Mouse (Mus musculus) 416B (cell line): Measurements from ENCODE around the gene Por.

Experiments
- DNase-seq: peaks from one replicate; pipeline ENCODE4 v3.0.0; 2011; ENCODE audit warnings: low read depth

The Por gene

DNA sequence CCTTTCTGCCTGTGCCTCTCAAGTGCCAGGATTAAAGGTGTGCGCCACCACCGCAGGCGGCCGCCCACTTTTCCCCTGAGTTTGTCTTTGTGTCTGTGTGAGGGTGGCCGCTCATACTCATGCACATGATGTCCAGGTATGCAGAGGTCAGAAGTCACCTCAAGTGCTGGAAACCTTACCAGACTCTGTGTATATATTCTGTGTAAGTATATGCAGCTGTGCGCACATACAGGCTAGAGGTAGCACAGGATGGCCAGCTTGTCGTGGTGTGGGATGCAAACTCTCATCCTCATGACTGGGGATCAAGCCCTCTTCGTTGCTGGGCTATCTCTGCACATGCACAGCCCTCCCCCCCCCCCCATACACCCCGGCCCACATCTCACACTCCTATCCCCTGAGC is 58.0 kb downstream of the Por start:
- DNase-seq: no peak

DNA sequence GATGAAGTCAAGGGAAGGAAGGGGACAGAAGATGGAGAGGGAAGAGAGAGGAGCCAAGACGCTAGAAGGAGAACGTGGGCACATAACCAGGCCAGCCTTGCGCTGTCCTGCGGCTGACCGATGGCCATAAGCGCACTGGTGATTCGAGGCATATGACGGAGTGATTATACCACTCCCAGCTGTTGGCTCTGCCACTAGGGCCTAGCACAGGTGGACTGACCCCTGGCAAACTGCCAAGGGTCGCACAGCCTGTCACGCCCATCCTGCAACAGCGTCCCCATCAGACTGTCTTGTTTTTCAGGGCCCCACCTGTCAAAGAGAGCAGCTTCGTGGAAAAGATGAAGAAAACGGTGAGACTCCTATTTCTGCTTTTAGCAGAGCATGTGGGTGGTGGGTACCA is 58.5 kb downstream of the Por start:
- no peak for DNase-seq

DNA sequence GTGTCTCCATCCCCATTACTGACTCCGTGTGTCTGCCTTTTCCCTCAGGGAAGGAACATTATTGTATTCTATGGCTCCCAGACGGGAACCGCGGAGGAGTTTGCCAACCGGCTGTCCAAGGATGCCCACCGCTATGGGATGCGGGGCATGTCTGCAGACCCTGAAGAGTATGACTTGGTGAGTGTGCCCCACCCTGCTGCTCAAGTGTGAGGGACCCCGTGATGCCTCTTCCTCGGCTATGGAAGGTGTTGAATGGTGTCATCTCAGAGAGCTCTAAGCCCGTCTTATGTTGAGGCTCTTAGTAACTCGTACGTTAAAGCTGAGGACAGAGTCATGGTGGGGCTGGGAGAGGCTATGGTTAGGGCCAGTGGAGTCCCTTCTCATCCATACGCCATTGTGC is 59.5 kb downstream of the Por start:
- no peak for DNase-seq

DNA sequence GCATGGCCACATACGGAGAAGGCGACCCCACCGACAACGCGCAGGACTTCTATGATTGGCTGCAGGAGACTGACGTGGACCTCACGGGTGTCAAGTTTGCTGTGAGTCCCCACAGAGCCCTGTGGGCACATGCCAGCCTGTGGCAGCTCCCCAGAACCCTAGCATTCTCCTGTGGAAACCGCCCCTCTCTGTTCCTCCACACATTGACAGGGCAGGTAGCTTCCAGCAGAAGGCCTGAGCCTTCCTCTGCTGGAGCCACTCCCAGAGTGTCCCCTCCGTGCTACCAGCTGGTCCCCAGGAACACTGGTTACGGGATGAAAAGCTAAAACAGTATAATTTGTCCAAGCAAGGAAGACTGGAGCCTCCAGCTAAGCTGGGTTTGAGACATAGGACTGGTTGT is 60.4 kb downstream of the Por start:
- no peak for DNase-seq

- no peak for DNase-seq
Observed at GRCm38 (mm10) chr5:135730916-135731315, 61.1 kb downstream of the Por start.

GRCm38 (mm10) chr5:135731322-135731721 is 61.5 kb downstream of the Por start:
- DNase-seq: no peak

GRCm38 (mm10) chr5:135733071-135733470 is 63.2 kb downstream of the Por start:
- no peak for DNase-seq

- no peak for DNase-seq
Observed at GRCm38 (mm10) chr5:135734057-135734680, 64.3 kb downstream of the Por start.

DNA sequence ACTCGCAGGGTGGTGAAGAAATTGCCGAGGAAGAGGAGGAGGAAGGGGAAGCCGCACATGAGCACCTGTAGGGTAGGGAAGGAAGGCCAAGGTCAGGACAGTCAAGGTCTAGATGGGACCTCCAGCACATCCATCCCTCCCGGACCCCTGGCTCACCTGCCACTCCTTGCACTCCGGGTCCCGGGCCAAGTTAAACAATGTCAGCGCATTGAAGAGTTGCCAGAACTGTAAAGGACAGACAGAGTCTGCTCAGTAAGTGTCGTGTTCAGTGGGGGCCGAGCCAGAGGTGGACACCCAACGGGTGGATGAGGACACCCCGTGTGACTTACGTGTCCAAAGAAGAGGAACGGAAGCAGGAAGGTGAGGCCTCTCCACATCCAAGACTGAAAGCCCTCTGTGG is 65.9 kb downstream of the Por start:
- no peak for DNase-seq

DNA sequence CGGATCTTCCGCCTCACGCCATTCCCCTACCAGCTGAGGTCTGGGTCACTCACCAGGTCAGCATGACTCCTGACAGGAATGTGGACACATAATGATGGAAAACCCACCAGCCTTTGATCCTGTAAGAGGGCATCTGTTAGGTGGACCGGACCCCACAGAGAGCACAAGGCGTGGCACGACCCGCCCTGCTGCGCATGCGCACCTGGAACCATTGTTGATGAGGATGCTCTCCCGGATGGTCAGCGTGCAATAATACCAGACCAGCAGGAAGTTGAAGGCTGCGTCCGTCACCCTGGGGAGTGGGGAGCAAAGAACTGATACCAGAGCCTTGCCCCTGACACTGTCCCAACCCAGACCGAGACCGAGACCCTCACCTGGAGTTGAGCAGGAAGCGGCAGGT is 66.7 kb downstream of the Por start:
- DNase-seq: no peak

GRCm38 (mm10) chr5:135737154-135737553 is 67.3 kb downstream of the Por start:
- DNase-seq: no peak

DNA sequence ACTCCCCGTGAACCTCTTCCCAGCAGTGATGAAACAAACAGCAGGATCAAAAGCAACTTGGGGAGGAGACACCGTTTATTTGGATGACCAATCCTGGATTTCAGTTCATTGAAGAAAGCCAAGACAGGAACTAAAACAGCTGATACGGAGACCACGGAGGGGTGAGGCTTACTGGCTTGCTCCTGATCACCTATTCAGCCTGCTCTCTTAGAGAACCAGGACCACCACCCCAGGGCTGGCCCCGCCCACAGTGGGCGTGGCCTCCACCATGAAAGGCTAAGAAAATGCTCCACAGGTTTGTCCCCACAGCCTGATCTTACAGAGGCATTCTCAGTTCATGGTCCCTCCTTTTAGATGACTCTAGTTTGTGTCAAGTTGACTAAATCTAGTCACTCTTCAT is 68.4 kb downstream of the Por start:
- DNase-seq: no peak

GRCm38 (mm10) chr5:135742156-135742555 is 72.3 kb downstream of the Por start:
- DNase-seq: no peak

DNA sequence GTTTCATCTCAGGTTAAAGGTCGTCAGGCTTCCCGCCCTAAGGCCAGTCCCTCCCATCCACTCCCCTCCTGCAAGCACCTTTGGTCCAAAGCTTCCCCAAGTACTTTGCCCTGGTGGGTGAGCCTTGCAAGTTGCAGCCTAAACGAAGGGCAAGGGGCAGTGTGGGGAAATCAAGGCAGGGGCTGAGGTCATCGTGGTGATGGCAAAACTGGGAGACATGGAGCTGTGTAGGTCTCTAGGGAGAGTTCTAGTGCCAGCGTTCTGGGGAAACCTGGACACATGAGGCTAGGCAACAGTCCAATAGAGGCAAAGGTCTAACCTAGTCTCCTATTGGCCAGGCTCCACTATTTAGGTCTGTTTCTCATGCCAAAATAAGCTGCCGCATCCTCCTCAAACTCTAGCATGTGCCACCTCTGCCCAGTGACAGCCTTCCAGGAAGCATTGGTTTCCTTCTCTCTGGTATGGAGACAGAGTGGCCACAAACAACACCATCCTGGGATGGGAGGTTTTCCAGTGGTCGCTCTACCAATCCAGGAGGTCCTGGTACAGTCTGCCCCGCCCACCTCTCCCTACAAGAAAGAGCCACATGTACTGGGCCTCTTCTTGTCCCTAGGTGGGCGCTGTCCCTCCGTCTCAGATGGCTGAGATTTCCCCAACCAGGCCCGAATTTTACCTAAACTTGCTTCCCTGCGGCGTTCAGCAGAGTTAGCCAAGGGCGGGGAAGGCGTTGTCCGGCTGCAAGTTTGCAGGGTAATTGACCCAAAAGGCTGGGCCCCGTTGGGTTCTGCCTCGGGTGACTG is 73.3 kb downstream of the Por start:
- DNase-seq: peak; percentile 75

DNA sequence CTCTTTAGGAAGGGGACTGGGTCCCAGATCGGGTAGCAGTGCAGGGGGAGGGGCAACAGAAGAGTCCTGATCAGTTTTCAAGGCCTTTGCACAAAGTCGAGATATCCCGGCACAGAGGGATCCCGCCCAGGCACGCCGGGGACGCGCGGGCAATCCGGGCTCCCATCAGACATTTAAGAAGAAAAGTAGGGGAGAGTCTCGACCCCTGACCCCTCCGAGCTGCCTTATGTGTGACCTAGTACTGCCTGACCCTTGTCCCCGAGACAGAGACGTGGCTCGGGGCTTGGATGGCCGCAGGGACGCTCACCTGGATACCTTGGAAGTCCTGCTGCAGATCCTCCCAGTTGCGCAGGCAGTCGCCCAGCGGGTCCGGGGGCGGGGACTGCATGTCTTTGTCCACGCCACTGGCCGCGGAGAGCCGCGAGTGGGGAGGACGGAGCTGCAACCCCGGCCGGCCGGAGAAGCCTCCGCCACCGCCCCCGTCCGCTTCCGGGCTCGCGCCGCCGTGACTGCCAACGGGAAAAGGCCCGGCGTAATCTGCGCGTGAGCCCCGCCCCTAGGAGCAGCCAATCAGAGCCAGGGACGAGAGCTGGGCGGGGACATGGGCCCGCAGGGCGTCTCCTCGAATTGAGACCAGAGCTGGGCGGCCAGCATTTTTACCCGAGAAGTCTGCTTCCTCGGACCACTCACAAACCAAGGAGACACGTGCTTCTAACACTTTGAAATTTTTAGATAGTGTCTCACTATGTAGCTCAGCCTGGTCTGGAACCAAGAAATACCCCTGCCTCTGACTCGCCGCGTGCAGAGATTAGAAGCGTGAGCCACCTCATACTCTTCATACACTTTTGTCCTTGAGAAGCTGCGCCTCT is 74.1 kb downstream of the Por start, which contains the start of gene Tmem120a:
TSS of gene Tmem120a (minus strand) at position 708 of the 869 bp plus-strand sequence.
- peak; percentile 91 for DNase-seq

- DNase-seq: no peak
Observed at GRCm38 (mm10) chr5:135744742-135745141, 74.9 kb downstream of the Por start.

DNA sequence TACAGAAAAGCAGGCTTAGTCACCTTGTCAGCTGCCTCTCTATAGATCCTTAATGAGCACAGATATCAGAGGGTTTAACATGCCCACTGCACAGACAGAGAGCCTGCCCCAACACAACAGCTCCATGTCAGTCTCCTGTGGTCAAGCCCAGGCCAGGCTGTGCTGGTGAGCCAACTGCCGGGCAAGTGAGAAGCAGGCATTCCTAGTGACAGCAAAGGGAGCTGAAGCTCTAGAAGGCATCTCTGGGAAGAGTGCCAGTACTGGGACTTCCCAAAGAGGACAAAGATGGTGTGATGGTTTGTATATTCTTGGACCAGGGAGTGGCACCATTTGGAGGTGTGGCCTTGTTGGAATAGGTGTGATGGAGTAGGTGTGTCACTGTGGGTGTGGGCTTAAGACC is 81.2 kb downstream of the Por start:
- DNase-seq: no peak

DNA sequence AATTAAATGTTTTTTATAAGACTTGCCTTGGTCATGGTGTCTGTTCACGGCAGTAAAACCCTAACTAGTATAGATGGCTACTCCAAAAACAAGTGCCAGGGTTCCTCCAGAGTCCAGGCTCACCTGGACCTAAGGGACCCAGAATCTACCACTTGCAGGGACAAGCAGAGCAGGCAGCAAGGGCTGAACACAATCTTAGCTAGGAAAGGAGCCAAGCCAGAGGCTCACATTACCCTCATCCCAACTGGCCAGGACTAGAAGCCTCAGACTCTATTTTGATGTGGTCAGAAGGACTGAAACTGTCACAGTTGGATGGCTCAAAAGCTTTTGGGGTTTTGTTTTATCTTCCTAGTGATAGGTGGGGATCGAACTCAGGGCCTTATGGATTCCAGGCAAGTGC is 81.8 kb downstream of the Por start:
- no peak for DNase-seq

DNA sequence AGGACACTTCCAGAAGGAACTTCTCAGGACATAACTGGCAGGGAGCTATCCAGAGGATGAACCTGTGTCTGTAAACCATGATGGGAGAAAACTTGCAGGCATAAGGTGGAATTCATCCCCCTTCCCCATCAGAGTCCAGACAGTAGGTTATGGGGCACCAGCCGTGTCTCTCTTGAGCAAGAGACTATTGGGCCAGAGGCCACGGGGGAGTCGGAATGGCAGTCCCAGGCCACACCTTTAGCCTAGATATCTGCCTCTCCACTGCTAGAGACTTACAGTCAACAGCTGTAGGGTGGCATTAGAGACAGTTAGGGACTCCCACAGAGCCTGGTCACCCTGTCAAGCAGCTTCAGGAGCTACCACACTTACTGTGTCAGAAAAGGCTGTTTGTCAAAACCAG is 92.0 kb downstream of the Por start:
- no peak for DNase-seq

GRCm38 (mm10) chr5:135763526-135763925 is 93.7 kb downstream of the Por start:
- peak; percentile 79 for DNase-seq

GRCm38 (mm10) chr5:135764971-135765370 is 95.1 kb downstream of the Por start:
- DNase-seq: no peak

GRCm38 (mm10) chr5:135772519-135772918 is 102.7 kb downstream of the Por start:
- peak; percentile 23 for DNase-seq

- DNase-seq: no peak
Observed at GRCm38 (mm10) chr5:135776546-135776945, 106.7 kb downstream of the Por start.
